Mouse (Mus musculus) CH12.LX (cell line): ENCODE results near the gene Rps11. TPM values are rescaled to one million over a fixed set of nuclear protein-coding genes. Genes with fewer than 3 reads are reported as not detected.

Experiments
- DNase-seq: peaks from one replicate; pipeline ENCODE4 v3.0.0-alpha.2; 2013; ENCODE audit errors: extremely low read depth
- H3K27ac ChIP-seq: 2 replicates; pipeline ENCODE4 v1.5.1; 2012; ENCODE audit warnings: low read depth, mild to moderate bottlenecking, control low read depth, moderate library complexity; ENCODE audit not compliant: insufficient read depth
- H3K27me3 ChIP-seq: replicated peaks from 2 replicates; pipeline ENCODE3; 2012; ENCODE audit warnings: inconsistent platforms
- H3K36me3 ChIP-seq, 2 experiments: replicated peaks in 1 of 2; 2 replicates each; pipeline versions ENCODE3 to v1.6.1; 2012; ENCODE audit warnings: inconsistent platforms in 1 of 2, low read length in 1 of 2, mild to moderate bottlenecking in 1 of 2, mixed read lengths in 1 of 2, moderate library complexity in 1 of 2; ENCODE audit not compliant: control insufficient read depth in 1 of 2, insufficient read depth in 1 of 2
- H3K4me1 ChIP-seq, 2 experiments: 2 replicates each; pipeline ENCODE4 v1.6.1; 2012; ENCODE audit warnings: inconsistent platforms in 1 of 2, moderate library complexity in 1 of 2; ENCODE audit not compliant: insufficient read depth in 2 of 2, control insufficient read depth in 1 of 2
- H3K4me2 ChIP-seq: 2 replicates; pipeline ENCODE4 v1.6.1; 2012; ENCODE audit warnings: low read depth, mild to moderate bottlenecking, control low read depth; ENCODE audit not compliant: poor library complexity, insufficient read depth, severe bottlenecking
- H3K4me3 ChIP-seq, 3 experiments: fragments of 150-350 bp in 1 of 3; sonication (generic) in 1 of 3; replicated peaks in 1 of 3; 2 replicates each; pipeline versions ENCODE3 to v1.5.1; 2011 to 2012; ENCODE audit warnings: low read depth in 2 of 3, low read length in 2 of 3, mild to moderate bottlenecking in 2 of 3, moderate library complexity in 2 of 3, control low read depth in 1 of 3, improper control_type of control experiment in 1 of 3, inconsistent platforms in 1 of 3, mixed read lengths in 1 of 3; ENCODE audit not compliant: poor library complexity in 1 of 3
- H3K79me2 ChIP-seq: replicated peaks from 2 replicates; pipeline ENCODE4 v1.6.1; 2012; ENCODE audit warnings: mild to moderate bottlenecking, moderate library complexity; ENCODE audit not compliant: control insufficient read depth, poor library complexity, insufficient read depth, severe bottlenecking; ENCODE audit errors: extremely low read depth
- H3K9ac ChIP-seq: 2 replicates; pipeline ENCODE4 v1.6.1; 2012; ENCODE audit warnings: low read depth, mild to moderate bottlenecking, control low read depth, moderate library complexity; ENCODE audit not compliant: insufficient read depth
- H3K9me3 ChIP-seq: replicated peaks from 2 replicates; pipeline ENCODE3; 2012; ENCODE audit warnings: low read length, inconsistent platforms, mixed read lengths
- CHD2 ChIP-seq: IDR thresholded peaks from 2 replicates; pipeline ENCODE4 v1.6.1; 2011; ENCODE audit warnings: low read length, improper control_type of control experiment
- CTCF ChIP-seq, 2 experiments: IDR thresholded peaks in 1 of 2; conservative IDR thresholded peaks in 1 of 2; 2 replicates each; pipeline ENCODE4 v1.5.1; 2011 to 2012; ENCODE audit warnings: low read depth in 2 of 2, low read length in 2 of 2, improper control_type of control experiment in 1 of 2, inconsistent platforms in 1 of 2, mild to moderate bottlenecking in 1 of 2, moderate library complexity in 1 of 2
- ELF1 ChIP-seq: IDR thresholded peaks from 2 replicates; pipeline ENCODE4 v1.6.1; 2014; ENCODE audit warnings: low read depth, mild to moderate bottlenecking, inconsistent platforms, low read length, improper control_type of control experiment
- ETS1 ChIP-seq: conservative IDR thresholded peaks from 2 replicates; pipeline ENCODE4 v1.6.1; 2012; ENCODE audit warnings: low read depth, mild to moderate bottlenecking, inconsistent platforms, low read length, improper control_type of control experiment, moderate library complexity
- GABPA ChIP-seq: IDR thresholded peaks from 2 replicates; pipeline ENCODE4 v1.6.1; 2012; ENCODE audit warnings: low read depth, low read length, improper control_type of control experiment, inconsistent platforms; ENCODE audit not compliant: insufficient replicate concordance
- HCFC1 ChIP-seq: IDR thresholded peaks from 2 replicates; pipeline ENCODE4 v1.6.1; 2012; ENCODE audit warnings: low read depth, mild to moderate bottlenecking, inconsistent platforms, low read length, improper control_type of control experiment
- JUND ChIP-seq: conservative IDR thresholded peaks from 2 replicates; pipeline ENCODE4 v1.6.1; 2011; ENCODE audit warnings: low read depth, low read length, improper control_type of control experiment
- MXI1 ChIP-seq: IDR thresholded peaks from 2 replicates; pipeline ENCODE4 v1.6.1; 2011; ENCODE audit warnings: mild to moderate bottlenecking, low read depth, low read length, improper control_type of control experiment
- MYC ChIP-seq: IDR thresholded peaks from 2 replicates; pipeline ENCODE4 v1.6.1; 2011; ENCODE audit warnings: low read depth, mild to moderate bottlenecking, improper control_type of control experiment, low read length
- NRF1 ChIP-seq: IDR thresholded peaks from 2 replicates; pipeline ENCODE4 v1.6.1; 2014; ENCODE audit warnings: low read depth, mild to moderate bottlenecking, inconsistent platforms, low read length, improper control_type of control experiment, moderate library complexity
- RAD21 ChIP-seq: IDR thresholded peaks from 2 replicates; pipeline ENCODE4 v1.6.1; 2011; ENCODE audit warnings: low read depth, mild to moderate bottlenecking, low read length, improper control_type of control experiment, moderate library complexity
- RCOR1 ChIP-seq: conservative IDR thresholded peaks from 2 replicates; pipeline ENCODE4 v1.6.1; 2012; ENCODE audit warnings: low read depth, mild to moderate bottlenecking, inconsistent platforms, low read length, improper control_type of control experiment
- SIN3A ChIP-seq: IDR thresholded peaks from 2 replicates; pipeline ENCODE4 v1.6.1; 2012; ENCODE audit warnings: low read length, improper control_type of control experiment, inconsistent platforms
- SMC3 ChIP-seq: IDR thresholded peaks from 2 replicates; pipeline ENCODE4 v1.6.1; 2011; ENCODE audit warnings: low read depth, low read length, improper control_type of control experiment
- TCF12 ChIP-seq: IDR thresholded peaks from 2 replicates; pipeline ENCODE4 v1.6.1; 2014; ENCODE audit warnings: low read depth, mild to moderate bottlenecking, inconsistent platforms, low read length, improper control_type of control experiment
- UBTF ChIP-seq: IDR thresholded peaks from 2 replicates; pipeline ENCODE4 v1.6.1; 2012; ENCODE audit warnings: low read depth, mild to moderate bottlenecking, inconsistent platforms, low read length, improper control_type of control experiment, moderate library complexity
- USF1 ChIP-seq: IDR thresholded peaks from 2 replicates; pipeline ENCODE4 v1.6.1; 2014; ENCODE audit warnings: low read depth, mild to moderate bottlenecking, inconsistent platforms, low read length, improper control_type of control experiment
- ZMIZ1 ChIP-seq: IDR thresholded peaks from 2 replicates; pipeline ENCODE4 v1.6.1; 2012; ENCODE audit warnings: low read depth, mild to moderate bottlenecking, inconsistent platforms, low read length, improper control_type of control experiment
- ZNF384 ChIP-seq: IDR thresholded peaks from 2 replicates; pipeline ENCODE4 v1.6.1; 2012; ENCODE audit warnings: low read depth, low read length, improper control_type of control experiment, inconsistent platforms
- dilution Hi-C: fragments of 300-500 bp; cut with MboI; formaldehyde crosslinking; loops from 2 replicates; pipeline ENCODE4 v1.14.3; 2020; ENCODE audit warnings: low sequenced_read_pairs; ENCODE audit not compliant: extremely low pct_unique_long_range_greater_than_20kb, extremely low pct_ligation_motif_present
- in situ Hi-C: fragments of 300-500 bp; cut with MboI; formaldehyde crosslinking; loops from 3 replicates; pipeline ENCODE4 v1.14.3; 2019; ENCODE audit warnings: low sequenced_read_pairs, low pct_ligation_motif_present, low pct_unique_long_range_greater_than_20kb, mixed read lengths
- polyA plus RNA-seq: library from polyadenylated mRNA; unstranded; fragments of >175 nt; gene quantifications from 2 replicates; pipeline ENCODE4 v1.2.1, GENCODE M21; 2012; ENCODE audit warnings: low read depth; ENCODE audit not compliant: insufficient read length
- total RNA-seq, 2 experiments: library from RNA; depleted of rRNA; stranded (reverse); fragments of 300-350 nt in 1 of 2; fragments of >200 nt in 1 of 2; gene quantifications; 2 replicates each; pipeline ENCODE4 v1.2.3; 2012 to 2014

The Rps11 gene
- total and polyA plus RNA-seq, 3 experiments, result 898 to 1,839 (median 1,699) TPM

DNA sequence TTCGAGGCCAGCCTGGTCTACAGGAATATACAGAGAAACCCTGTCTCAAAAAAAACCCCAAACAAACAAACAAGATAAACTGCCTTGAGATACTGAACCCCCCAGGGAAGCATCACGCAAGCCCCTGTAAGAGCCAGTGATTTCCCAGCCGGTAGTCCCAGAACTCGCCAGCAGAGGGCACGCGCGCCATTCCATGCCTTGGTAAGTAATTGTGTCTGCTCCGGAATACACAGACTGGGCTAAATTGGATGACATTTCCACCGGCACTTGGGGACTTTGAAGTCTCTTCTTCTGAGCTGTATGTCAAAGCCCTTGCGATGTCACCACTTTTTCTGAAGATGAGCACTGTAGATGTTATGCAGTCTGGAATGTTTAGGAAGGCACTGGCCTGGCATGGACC is 44.4 kb downstream of the Rps11 start (continued):
- no peak for TF ChIP-seq GABPA
- TF ChIP-seq HCFC1, result no peak
- TF ChIP-seq JUND, result no peak
- no peak for TF ChIP-seq ETS1
- no peak for TF ChIP-seq NRF1
- TF ChIP-seq USF1, result no peak
- TF ChIP-seq MXI1, result 0 out of 2 replicates have a peak, but pooled peaks have one; percentile 26
- TF ChIP-seq UBTF, result no peak
- no peak for TF ChIP-seq ZNF384
- no peak for TF ChIP-seq CHD2
- TF ChIP-seq SMC3, result peak; percentile 81
- TF ChIP-seq, all 38 proteins: peak for 8

DNA sequence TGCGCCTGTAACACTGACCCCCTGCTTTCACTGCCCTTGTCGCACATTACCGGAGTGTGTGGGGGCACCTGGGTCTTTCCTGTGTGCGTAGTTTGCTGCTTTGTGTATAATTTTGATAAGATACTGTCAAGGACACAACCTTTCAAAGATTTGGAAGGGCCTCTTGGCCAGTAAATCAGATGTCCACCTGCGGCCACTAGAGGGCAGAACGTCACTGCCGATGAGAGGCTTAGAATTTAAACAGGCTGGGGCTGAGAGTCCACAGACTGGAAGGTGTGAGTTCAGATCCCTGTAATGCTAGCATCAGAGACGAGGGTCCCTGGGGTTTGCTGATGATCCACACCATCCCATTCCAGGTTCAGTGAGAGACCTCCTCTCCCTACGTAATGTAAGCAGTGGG is 45.7 kb downstream of the Rps11 start:
- H3K9ac ChIP-seq, result no peak overlapping the region
- no peaks in the 10 kb centered on the region for H3K79me2 ChIP-seq
- no peak overlapping the region for H3K27ac ChIP-seq
- no peak overlapping the region for H3K4me2 ChIP-seq
- in situ Hi-C loops, result no loop called here
- peaks cover 5 to 13% of the 10 kb centered on the region in 2 experiments; a peak in 1 of 4 replicates for H3K4me1 ChIP-seq
- TF ChIP-seq RAD21 (peak; percentile 63), USF1 (no peak), ZMIZ1 (no peak), MYC (no peak), SIN3A (no peak), RCOR1 (no peak), CTCF (conservative IDR thresholded peaks at IDR 0.05 in 1 of 2, IDR thresholded peaks at IDR 0.05 in 1 of 2; ENCODE audit: low read depth in 2 of 2, low read length in 2 of 2) (peak; percentile 57 to 79), NRF1 (no peak), SMC3 (peak; percentile 56)
- TF ChIP-seq, all 38 proteins: peak for 3
- H3K4me3 ChIP-seq, result no peak overlapping the region
- dilution Hi-C loops, result no loop called here
- no peaks in the 10 kb centered on the region for H3K9me3 ChIP-seq
- no peaks in the 10 kb centered on the region for H3K27me3 ChIP-seq
- peak; percentile 72 for DNase-seq
- peaks cover 43 to 51% of the 10 kb centered on the region in 2 experiments for H3K36me3 ChIP-seq

DNA sequence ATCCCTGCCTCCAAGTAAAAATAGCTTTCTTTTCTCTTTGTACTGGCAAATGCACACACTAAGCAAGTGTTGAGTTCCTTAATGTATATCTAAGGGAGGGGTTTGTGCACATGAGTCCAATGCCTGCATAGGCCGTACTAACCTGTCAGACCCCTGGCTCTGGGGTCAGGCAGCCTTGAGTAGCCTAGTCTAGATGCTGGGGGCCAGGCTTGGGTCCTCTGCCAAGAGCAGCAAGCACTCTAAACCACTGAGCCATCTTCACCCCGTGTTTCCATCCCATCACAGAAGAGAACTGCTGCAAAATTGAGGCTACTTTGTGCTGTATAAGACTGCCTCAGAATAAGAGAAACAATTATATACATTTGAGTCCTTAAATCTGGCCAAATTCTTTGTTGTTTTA is 46.4 kb downstream of the Rps11 start:
- in situ Hi-C loops, result no loop called here
- H3K36me3 ChIP-seq, result peaks cover 47 to 57% of the 10 kb centered on the region in 2 experiments
- H3K4me2 ChIP-seq, result no peak overlapping the region
- H3K27me3 ChIP-seq, result no peaks in the 10 kb centered on the region
- peaks cover 3% of the 10 kb centered on the region; the same call in 1 of the 2 replicates for H3K79me2 ChIP-seq
- dilution Hi-C loops, result no loop called here
- TF ChIP-seq SIN3A, result no peak
- TF ChIP-seq UBTF, result no peak
- TF ChIP-seq TCF12, result no peak
- no peak for TF ChIP-seq ELF1
- no peak for TF ChIP-seq USF1
- no peak overlapping the region for H3K27ac ChIP-seq
- DNase-seq, result no peak
- H3K4me3 ChIP-seq, result no peak overlapping the region
- no peak overlapping the region for H3K9ac ChIP-seq
- no peaks in the 10 kb centered on the region for H3K9me3 ChIP-seq
- H3K4me1 ChIP-seq, result peaks cover 4 to 11% of the 10 kb centered on the region in 2 experiments; a peak in 1 of 4 replicates
